Mouse (Mus musculus) limb, embryonic 14.5 days (tissue): ENCODE results near the gene Rcor3. TPM values are rescaled to one million over a fixed set of nuclear protein-coding genes. Genes with fewer than 3 reads are reported as not detected.

Experiments used
- ATAC-seq: fragments of 200-750 bp; cut with Nextera tagmentation; 2 replicates; pipeline ENCODE4 v1.8.0; 2017; ENCODE audit warnings: low read depth, moderate number of reproducible peaks, moderate TSS enrichment; ENCODE audit not compliant: low FRiP score
- DNase-seq: peaks from one replicate; pipeline ENCODE4 v3.0.0-alpha.2; 2015; ENCODE audit warnings: low spot score
- H3K27ac ChIP-seq: fragments of 300-500 bp; sonication (generic); replicated peaks from 2 replicates; pipeline ENCODE4 v1.5.1; 2014; ENCODE audit warnings: low read depth, mild to moderate bottlenecking, low read length, moderate library complexity, mixed read lengths
- H3K27me3 ChIP-seq: fragments of 300-500 bp; sonication (generic); 2 replicates; pipeline ENCODE4 v1.6.1; 2014; ENCODE audit warnings: low read length, mixed read lengths; ENCODE audit not compliant: control insufficient read depth, insufficient read depth
- H3K36me3 ChIP-seq: fragments of 300-500 bp; sonication (generic); 2 replicates; pipeline ENCODE4 v1.6.1; 2014; ENCODE audit warnings: mild to moderate bottlenecking, low read length, moderate library complexity, mixed read lengths; ENCODE audit not compliant: control insufficient read depth, insufficient read depth
- H3K4me1 ChIP-seq: fragments of 300-500 bp; sonication (generic); 2 replicates; pipeline ENCODE4 v1.6.1; 2014; ENCODE audit warnings: antibody characterized with exemption, low read length, mixed read lengths; ENCODE audit not compliant: control insufficient read depth, insufficient read depth
- H3K4me2 ChIP-seq: fragments of 300-500 bp; sonication (generic); replicated peaks from 2 replicates; pipeline ENCODE4 v1.6.1; 2014; ENCODE audit warnings: low read depth, mild to moderate bottlenecking, low read length, moderate library complexity; ENCODE audit not compliant: severe bottlenecking
- H3K4me3 ChIP-seq: fragments of 300-500 bp; sonication (generic); replicated peaks from 2 replicates; pipeline ENCODE4 v1.5.1; 2014; ENCODE audit warnings: low read length
- H3K9ac ChIP-seq: fragments of 300-500 bp; sonication (generic); 2 replicates; pipeline ENCODE4 v1.6.1; 2014; ENCODE audit warnings: mild to moderate bottlenecking, low read depth, low read length, moderate library complexity; ENCODE audit not compliant: severe bottlenecking
- H3K9me3 ChIP-seq: fragments of 300-500 bp; sonication (generic); 2 replicates; pipeline ENCODE4 v1.6.1; 2016; ENCODE audit warnings: low read length; ENCODE audit not compliant: control insufficient read depth
- POLR2A ChIP-seq: fragments of 200-500 bp; IDR thresholded peaks from 2 replicates; pipeline ENCODE4 v1.8.0; 2012; ENCODE audit warnings: inconsistent platforms, mild to moderate bottlenecking, moderate library complexity, borderline replicate concordance; ENCODE audit not compliant: insufficient read depth, insufficient read length; ENCODE audit errors: extremely low read depth
- WGBS: fragments of 180-500 bp; shearing (Covaris S2); extraction: QIAGEN DNeasy Blood & Tissue Kit; methylation state at CpG from one replicate; pipeline ENCODE4 v1.1.7; 2014; 5-methylcytosine and 5-hydroxymethylcytosine counted together
- polyA plus RNA-seq, 2 experiments: library from polyadenylated mRNA; depleted of rRNA in 1 of 2; stranded (reverse) in 1 of 2; unstranded in 1 of 2; fragments of >200 nt; fragmentation: Nextera tagmentation in 1 of 2; extraction: Ambion mirVana in 1 of 2; gene quantifications; 2 replicates each; pipeline versions ENCODE4 v1.2.1 to v1.2.3; 2012 to 2014

Rcor3 gene
- polyA plus RNA-seq, 2 experiments: 34.3 to 49.8 TPM

- no peak for DNase-seq
- 95% methylated on average over 6 of the region's 6 CpGs for WGBS
- Histone ChIP-seq H3K27me3 (no peaks in the 10 kb centered on the region), H3K4me3 (no peak overlapping the region), H3K4me1 (no peaks in the 10 kb centered on the region), H3K9ac (no peak overlapping the region), H3K27ac (no peak overlapping the region), H3K36me3 (peaks cover 71% of the 10 kb centered on the region), H3K4me2 (no peak overlapping the region), H3K9me3 (no peaks in the 10 kb centered on the region)
- ATAC-seq: no peak
- no peak for TF ChIP-seq POLR2A
Observed at GRCm38 (mm10) chr1:192125761-192126160, 12.1 kb downstream of the Rcor3 start.

- Histone ChIP-seq H3K27ac (no peak overlapping the region), H3K27me3 (no peaks in the 10 kb centered on the region), H3K4me2 (no peak overlapping the region), H3K4me3 (no peak overlapping the region), H3K4me1 (no peaks in the 10 kb centered on the region), H3K9me3 (no peaks in the 10 kb centered on the region), H3K9ac (no peak overlapping the region), H3K36me3 (peaks cover 72% of the 10 kb centered on the region)
- ATAC-seq: no peak
- no peak for TF ChIP-seq POLR2A
- no peak for DNase-seq
- WGBS: 92% methylated on average over 6 of the region's 6 CpGs
Observed at GRCm38 (mm10) chr1:192116262-192116661, 21.6 kb downstream of the Rcor3 start.

- WGBS: 93% methylated on average over 1 of the region's 1 CpGs
- DNase-seq: no peak
- peaks cover 72% of the 10 kb centered on the region for H3K36me3 ChIP-seq
Observed at GRCm38 (mm10) chr1:192115378-192115777, 22.5 kb downstream of the Rcor3 start.

GRCm38 (mm10) chr1:192109169-192109568, 28.7 kb downstream of the Rcor3 start:
- TF ChIP-seq POLR2A: no peak
- DNase-seq (no peak), ATAC-seq (no peak)
- H3K4me3 ChIP-seq: no peak overlapping the region
- WGBS: 76% methylated on average over 6 of the region's 6 CpGs
- no peaks in the 10 kb centered on the region for H3K27me3 ChIP-seq
- H3K4me2 ChIP-seq: no peak overlapping the region
- H3K9me3 ChIP-seq: no peaks in the 10 kb centered on the region
- H3K36me3 ChIP-seq: peaks cover 57% of the 10 kb centered on the region
- no peak overlapping the region for H3K27ac ChIP-seq
- no peak overlapping the region for H3K9ac ChIP-seq
- no peaks in the 10 kb centered on the region for H3K4me1 ChIP-seq

More at GRCm38 (mm10) chr1:192115378-192115777, 22.5 kb downstream of the Rcor3 start:
- H3K9ac ChIP-seq: no peak overlapping the region
- H3K4me1 ChIP-seq: no peaks in the 10 kb centered on the region
- no peak overlapping the region for H3K27ac ChIP-seq
- H3K9me3 ChIP-seq: no peaks in the 10 kb centered on the region
- no peak overlapping the region for H3K4me3 ChIP-seq
- no peaks in the 10 kb centered on the region for H3K27me3 ChIP-seq
- no peak overlapping the region for H3K4me2 ChIP-seq
- TF ChIP-seq POLR2A: no peak
- no peak for ATAC-seq

- H3K4me3 ChIP-seq: no peak overlapping the region
- H3K27me3 ChIP-seq: no peaks in the 10 kb centered on the region
- ATAC-seq: peak; percentile 65; the same call in 1 of the 2 replicates
- no peak overlapping the region for H3K9ac ChIP-seq
- H3K36me3 ChIP-seq: peaks cover 54% of the 10 kb centered on the region
- DNase-seq: peak; percentile 40
- no peaks in the 10 kb centered on the region for H3K9me3 ChIP-seq
- WGBS: 22% methylated on average over 2 of the region's 2 CpGs
- H3K27ac ChIP-seq: no peak overlapping the region
- no peak for TF ChIP-seq POLR2A
- no peaks in the 10 kb centered on the region for H3K4me1 ChIP-seq
- no peak overlapping the region for H3K4me2 ChIP-seq
Observed at GRCm38 (mm10) chr1:192107352-192107751, 30.5 kb downstream of the Rcor3 start.

- Histone ChIP-seq H3K9me3 (no peaks in the 10 kb centered on the region), H3K27ac (no peak overlapping the region), H3K4me1 (no peaks in the 10 kb centered on the region), H3K27me3 (no peaks in the 10 kb centered on the region), H3K4me2 (no peak overlapping the region), H3K36me3 (peaks cover 58% of the 10 kb centered on the region), H3K9ac (no peak overlapping the region), H3K4me3 (no peak overlapping the region)
- no peak for DNase-seq
- no peak for ATAC-seq
- 88% methylated on average over 4 of the region's 4 CpGs for WGBS
- no peak for TF ChIP-seq POLR2A
Observed at GRCm38 (mm10) chr1:192105902-192106389, 31.9 kb downstream of the Rcor3 start.
